Mouse (Mus musculus) heart, adult 2 months (tissue): ENCODE measurements around the gene Crabp2. TPM values are rescaled to one million over a fixed set of nuclear protein-coding genes. Genes with fewer than 3 reads are reported as not detected.

Source experiments
- DNase-seq, 2 experiments: peaks; one replicate each; pipeline ENCODE4 v3.0.0; 2021
- H3K27ac ChIP-seq: fragments of 200-600 bp; 2 replicates; pipeline ENCODE4 v1.8.1; 2022
- H3K27me3 ChIP-seq: fragments of 200-500 bp; 2 replicates; pipeline ENCODE4 v1.6.1; 2012; ENCODE audit warnings: mild to moderate bottlenecking, low read length, inconsistent platforms, mixed read lengths; ENCODE audit not compliant: control insufficient read depth, insufficient read depth
- H3K36me3 ChIP-seq: fragments of 200-500 bp; 2 replicates; pipeline ENCODE4 v1.6.1; 2012; ENCODE audit warnings: low read length, inconsistent platforms; ENCODE audit not compliant: control insufficient read depth, insufficient read depth
- H3K4me1 ChIP-seq: fragments of 200-500 bp; 2 replicates; pipeline ENCODE4 v1.6.1; 2011; ENCODE audit warnings: low read length; ENCODE audit not compliant: control insufficient read depth, insufficient read depth
- H3K4me3 ChIP-seq: fragments of 200-600 bp; 2 replicates; pipeline ENCODE4 v1.8.1; 2022
- H3K79me2 ChIP-seq: fragments of 200-500 bp; replicated peaks from 2 replicates; pipeline ENCODE4 v1.6.1; 2012; ENCODE audit warnings: mild to moderate bottlenecking, inconsistent platforms, low read length, moderate library complexity, mixed read lengths; ENCODE audit not compliant: control insufficient read depth, insufficient read depth
- H3K9ac ChIP-seq: fragments of 200-500 bp; 2 replicates; pipeline ENCODE4 v1.6.1; 2012; ENCODE audit warnings: low read depth, mild to moderate bottlenecking, control low read depth, inconsistent platforms, low read length, mixed read lengths
- CTCF ChIP-seq: fragments of 200-600 bp; IDR thresholded peaks from 2 replicates; pipeline ENCODE4 v1.8.1; 2022; ENCODE audit warnings: antibody characterized with exemption, mild to moderate bottlenecking, moderate library complexity
- EP300 ChIP-seq: fragments of 200-500 bp; IDR thresholded peaks from 2 replicates; pipeline ENCODE4 v1.6.1; 2011; ENCODE audit warnings: low read depth, low read length, control low read depth; ENCODE audit not compliant: insufficient read depth
- POLR2A ChIP-seq: fragments of 200-500 bp; IDR thresholded peaks from 2 replicates; pipeline ENCODE4 v1.6.1; 2011; ENCODE audit warnings: mild to moderate bottlenecking, low read depth, low read length, control low read depth; ENCODE audit not compliant: insufficient read depth
- whole genome bisulfite sequencing: fragments of 180-500 bp; shearing (Covaris S2); methylation state at CpG from one replicate; pipeline ENCODE4 v1.1.7; 2018; 5-methylcytosine and 5-hydroxymethylcytosine counted together
- intact Hi-C: fragments of 180-260 bp; cut with DNase I; formaldehyde crosslinking; loops from one replicate; pipeline ENCODE4 v1.15.1; 2025
- polyA plus RNA-seq: library from polyadenylated mRNA; depleted of rRNA; stranded (reverse); fragments of >200 nt; gene quantifications from 2 replicates; pipeline ENCODE4 v1.2.3, GENCODE M21; 2012
- total RNA-seq, 2 experiments: library from RNA; stranded (reverse); gene quantifications; 2 replicates each; pipeline ENCODE4 v1.2.3; 2021

Gene Crabp2
- total and polyA plus RNA-seq, 3 experiments, result 0.25 TPM; not detected in 2

- TF ChIP-seq EP300 (no peak), CTCF (peak; percentile 86)
- Histone ChIP-seq H3K4me1 (peaks cover 7% of the 10 kb centered on the region), H3K36me3 (no peaks in the 10 kb centered on the region), H3K27ac (peak overlapping the region; percentile 83), H3K4me3 (peak overlapping the region; percentile 74), H3K9ac (peak overlapping the region; percentile 28), H3K79me2 (no peaks in the 10 kb centered on the region), H3K27me3 (no peaks in the 10 kb centered on the region)
- peak; percentile 53 to 67 for DNase-seq
- under 1% methylated on average over 21 of the region's 21 CpGs for WGBS
- intact Hi-C loops, result loop anchor here (1.0 to 10.0 kb wide), 3 partner anchors 17 to 206 kb away; no protein-coding TSS in a partner anchor
These were observed 21.9 kb downstream of the Crabp2 start for GRCm38 (mm10) chr3:87970184-87970938.

GRCm38 (mm10) chr3:87970939-87971488 is 22.5 kb downstream of the Crabp2 start, which contains the start of gene Nes:
TSS of gene Nes (plus strand) at chr3:87971078.
- peak within 1 kb of the TSS; percentile 74 for H3K4me3 ChIP-seq
- H3K36me3 ChIP-seq, result no peaks in the 10 kb centered on the region
- H3K79me2 ChIP-seq, result no peaks in the 10 kb centered on the region
- peak within 1 kb of the TSS; percentile 83 for H3K27ac ChIP-seq
- WGBS, result under 1% methylated on average over 44 of the region's 44 CpGs
- intact Hi-C loops, result loop anchor here (1.0 to 10.0 kb wide), 3 partner anchors 16 to 206 kb away; no protein-coding TSS in a partner anchor
- TF ChIP-seq CTCF, result no peak
- peak; percentile 42; the same call in 1 of the 2 replicates for TF ChIP-seq EP300
- TF ChIP-seq POLR2A, result peak; percentile 93
- no peaks in the 10 kb centered on the region for H3K27me3 ChIP-seq
- H3K4me1 ChIP-seq, result peaks cover 7% of the 10 kb centered on the region
- H3K9ac ChIP-seq, result peak within 1 kb of the TSS; percentile 72
- peak; percentile 83 to 84 for DNase-seq

- 1% methylated on average over 60 of the region's 60 CpGs for WGBS
- intact Hi-C loops, result loop anchor here (1.0 to 10.0 kb wide), 2 partner anchors 10 to 207 kb away; no protein-coding TSS in a partner anchor
- Histone ChIP-seq H3K4me3 (peak overlapping the region; percentile 74), H3K4me1 (peaks cover 7% of the 10 kb centered on the region), H3K9ac (peak overlapping the region; percentile 72), H3K79me2 (no peaks in the 10 kb centered on the region), H3K36me3 (no peaks in the 10 kb centered on the region), H3K27me3 (no peaks in the 10 kb centered on the region), H3K27ac (peak overlapping the region; percentile 83)
- peak in 1 of 2 experiments; percentile 39 for DNase-seq
- TF ChIP-seq CTCF (no peak), POLR2A (no peak), EP300 (no peak)
These were observed 23.2 kb downstream of the Crabp2 start for GRCm38 (mm10) chr3:87971489-87972202.

GRCm38 (mm10) chr3:87972203-87972664 is 23.8 kb downstream of the Crabp2 start:
- Histone ChIP-seq H3K27ac (peak overlapping the region; percentile 83), H3K4me1 (peaks cover 7% of the 10 kb centered on the region), H3K27me3 (no peaks in the 10 kb centered on the region), H3K9ac (peak overlapping the region; percentile 72), H3K36me3 (no peaks in the 10 kb centered on the region), H3K79me2 (no peaks in the 10 kb centered on the region), H3K4me3 (peak overlapping the region; percentile 74)
- 30% methylated on average over 8 of the region's 8 CpGs for WGBS
- intact Hi-C loops, result loop anchor here (1.0 to 10.0 kb wide), 2 partner anchors 9 to 207 kb away; no protein-coding TSS in a partner anchor
- TF ChIP-seq CTCF, result no peak
- no peak for TF ChIP-seq EP300
- no peak for TF ChIP-seq POLR2A
- DNase-seq, result peak in 1 of 2 experiments; percentile 29

GRCm38 (mm10) chr3:87972776-87973175 is 24.3 kb downstream of the Crabp2 start:
- 38% methylated on average over 5 of the region's 5 CpGs for WGBS
- peak overlapping the region; percentile 72 for H3K9ac ChIP-seq
- peak overlapping the region; percentile 74 for H3K4me3 ChIP-seq
- TF ChIP-seq POLR2A, result no peak
- no peak for TF ChIP-seq EP300
- TF ChIP-seq CTCF, result no peak
- no peaks in the 10 kb centered on the region for H3K36me3 ChIP-seq
- peaks cover 7% of the 10 kb centered on the region for H3K4me1 ChIP-seq
- H3K27me3 ChIP-seq, result no peaks in the 10 kb centered on the region
- peak in 1 of 2 experiments; percentile 37 for DNase-seq
- H3K27ac ChIP-seq, result peak overlapping the region; percentile 83
- no peaks in the 10 kb centered on the region for H3K79me2 ChIP-seq
- intact Hi-C loops, result loop anchor here (1.0 to 10.0 kb wide), 2 partner anchors 9 to 208 kb away; no protein-coding TSS in a partner anchor
